Mouse (Mus musculus): ENCODE measurements around the gene Ccr10.

Ccr10 gene

GRCm38 (mm10) chr11:101187541-101187940 lies 12.3 kb upstream of the Ccr10 start:
- no peak for DNase-seq

DNA sequence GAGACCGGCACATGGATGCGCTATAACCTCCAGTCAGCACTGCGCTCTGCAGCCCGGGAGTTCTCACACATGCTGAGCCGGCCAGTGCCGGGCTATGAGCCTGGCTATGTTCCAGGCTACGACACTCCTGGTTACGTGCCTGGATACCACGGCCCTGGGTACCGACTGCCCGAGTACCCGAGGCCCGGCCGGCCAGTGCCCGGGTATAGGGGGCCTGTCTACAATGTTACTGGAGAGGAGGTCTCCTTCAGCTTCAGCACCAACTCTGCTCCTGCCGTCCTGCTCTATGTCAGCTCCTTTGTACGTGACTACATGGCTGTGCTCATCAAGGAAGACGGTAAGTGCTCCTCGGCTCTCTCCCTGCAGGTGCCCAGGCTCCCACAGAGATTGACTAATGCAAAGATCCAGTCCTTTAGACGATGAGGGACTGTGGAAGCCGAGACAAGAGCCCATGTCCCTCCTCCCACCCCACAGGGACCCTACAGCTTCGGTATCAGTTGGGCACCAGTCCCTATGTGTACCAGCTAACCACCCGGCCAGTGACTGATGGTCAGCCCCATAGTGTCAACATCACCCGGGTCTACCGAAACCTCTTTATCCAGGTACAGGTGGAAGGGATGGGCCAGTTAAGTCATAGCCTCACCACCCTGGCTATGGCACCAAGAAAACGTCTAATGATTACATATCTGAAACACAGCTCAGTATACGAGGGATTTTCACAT lies 11.4 kb upstream of the Ccr10 start:
- no peak for DNase-seq

DNA sequence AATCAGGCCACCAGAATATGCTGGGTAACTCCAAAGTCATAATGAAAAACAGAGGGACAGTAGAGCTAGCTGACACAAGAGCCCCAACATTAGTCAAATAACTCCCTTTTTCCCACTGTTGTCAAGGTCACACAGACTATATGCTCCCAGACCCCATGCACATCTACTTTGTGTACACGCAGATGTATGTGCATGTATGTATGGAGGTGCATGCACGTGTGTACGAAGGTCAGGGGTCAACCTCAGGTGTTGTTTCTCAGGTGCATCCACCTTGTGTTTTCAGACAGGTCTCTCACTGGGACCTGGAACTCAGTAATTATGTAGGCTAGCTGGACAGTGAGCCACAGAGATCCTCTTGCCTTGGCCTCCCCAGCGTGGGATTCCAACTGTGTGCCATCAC lies 10.2 kb upstream of the Ccr10 start:
- no peak for DNase-seq

DNA sequence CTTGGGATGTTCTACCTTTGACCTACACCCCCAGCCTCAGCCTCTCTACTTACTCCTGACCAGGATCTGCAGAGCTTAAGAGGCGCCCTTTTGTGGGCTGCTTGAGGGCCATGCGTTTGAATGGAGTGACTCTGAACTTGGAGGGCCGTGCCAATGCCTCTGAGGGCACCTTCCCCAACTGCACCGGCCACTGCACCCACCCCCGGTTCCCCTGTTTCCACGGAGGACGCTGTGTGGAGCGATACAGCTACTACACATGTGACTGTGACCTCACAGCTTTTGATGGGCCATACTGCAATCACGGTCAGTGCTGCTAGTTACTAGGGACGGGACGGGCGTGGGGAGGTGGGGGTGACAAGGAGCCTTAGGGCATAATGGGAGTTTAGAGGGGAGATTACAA lies 9.7 kb upstream of the Ccr10 start:
- DNase-seq, result no peak

- no peak for DNase-seq
These were observed 7.7 kb upstream of the Ccr10 start for GRCm38 (mm10) chr11:101182771-101183517.

DNA sequence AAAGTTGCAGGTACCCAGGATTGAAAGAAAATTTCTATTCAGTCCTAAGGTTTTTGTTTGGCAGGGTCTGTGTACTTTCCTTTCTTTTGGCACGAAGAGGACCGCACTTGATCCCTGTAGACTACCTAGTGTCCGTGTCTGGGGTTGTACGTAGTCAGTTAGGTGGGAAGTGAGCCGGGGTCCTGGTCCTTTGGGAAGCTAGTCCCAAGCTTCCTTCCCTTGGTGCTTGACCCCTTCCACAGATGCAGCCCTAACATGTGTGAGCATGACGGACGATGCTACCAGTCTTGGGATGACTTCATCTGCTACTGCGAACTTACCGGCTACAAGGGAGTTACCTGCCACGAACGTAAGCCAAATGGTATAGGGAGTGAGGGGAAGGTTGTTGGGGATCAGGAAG lies 6.7 kb upstream of the Ccr10 start:
- DNase-seq, result no peak

DNA sequence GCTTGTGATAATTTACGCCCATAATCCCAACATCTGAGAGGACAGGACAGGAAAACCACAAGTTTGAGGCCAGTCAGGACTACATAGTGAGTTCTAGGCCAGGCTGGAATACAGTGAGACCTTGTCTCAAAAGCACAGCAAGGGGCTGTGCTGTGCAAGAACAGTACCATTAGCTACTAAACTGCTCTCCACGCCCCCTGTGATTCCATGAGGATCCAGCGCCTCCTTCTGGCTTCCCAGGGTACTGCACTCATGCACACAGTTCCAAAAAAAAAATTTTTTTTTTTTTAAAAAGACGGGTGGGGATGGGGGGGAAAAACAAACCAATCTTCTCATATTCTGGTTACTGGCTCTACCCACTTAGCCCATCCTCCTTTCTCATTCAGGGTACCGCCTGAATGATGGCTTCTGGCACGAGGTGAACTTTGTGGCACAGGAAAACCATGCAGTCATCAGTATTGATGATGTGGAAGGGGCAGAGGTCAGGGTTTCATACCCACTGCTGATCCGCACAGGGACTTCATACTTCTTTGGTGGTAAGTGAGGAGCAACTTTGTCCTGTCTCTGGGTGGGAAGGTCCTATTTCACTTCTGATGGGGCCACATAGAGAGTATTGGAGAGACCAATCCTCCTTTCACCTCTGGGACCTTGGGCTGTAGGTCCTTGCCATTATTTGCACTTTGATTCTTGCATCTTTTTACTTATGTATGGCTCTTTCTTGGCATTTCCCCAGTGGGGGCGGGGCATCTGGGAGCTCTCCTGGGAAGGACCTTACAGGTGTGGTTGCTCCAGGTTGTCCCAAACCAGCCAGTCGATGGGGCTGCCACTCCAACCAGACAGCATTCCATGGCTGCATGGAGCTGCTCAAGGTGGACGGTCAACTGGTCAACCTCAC lies 5.8 kb upstream of the Ccr10 start:
- DNase-seq, result peak; percentile 59

GRCm38 (mm10) chr11:101180261-101180660 lies 5.0 kb upstream of the Ccr10 start:
- no peak for DNase-seq

- no peak for DNase-seq
These were observed 4.1 kb upstream of the Ccr10 start for GRCm38 (mm10) chr11:101179306-101179705.

DNA sequence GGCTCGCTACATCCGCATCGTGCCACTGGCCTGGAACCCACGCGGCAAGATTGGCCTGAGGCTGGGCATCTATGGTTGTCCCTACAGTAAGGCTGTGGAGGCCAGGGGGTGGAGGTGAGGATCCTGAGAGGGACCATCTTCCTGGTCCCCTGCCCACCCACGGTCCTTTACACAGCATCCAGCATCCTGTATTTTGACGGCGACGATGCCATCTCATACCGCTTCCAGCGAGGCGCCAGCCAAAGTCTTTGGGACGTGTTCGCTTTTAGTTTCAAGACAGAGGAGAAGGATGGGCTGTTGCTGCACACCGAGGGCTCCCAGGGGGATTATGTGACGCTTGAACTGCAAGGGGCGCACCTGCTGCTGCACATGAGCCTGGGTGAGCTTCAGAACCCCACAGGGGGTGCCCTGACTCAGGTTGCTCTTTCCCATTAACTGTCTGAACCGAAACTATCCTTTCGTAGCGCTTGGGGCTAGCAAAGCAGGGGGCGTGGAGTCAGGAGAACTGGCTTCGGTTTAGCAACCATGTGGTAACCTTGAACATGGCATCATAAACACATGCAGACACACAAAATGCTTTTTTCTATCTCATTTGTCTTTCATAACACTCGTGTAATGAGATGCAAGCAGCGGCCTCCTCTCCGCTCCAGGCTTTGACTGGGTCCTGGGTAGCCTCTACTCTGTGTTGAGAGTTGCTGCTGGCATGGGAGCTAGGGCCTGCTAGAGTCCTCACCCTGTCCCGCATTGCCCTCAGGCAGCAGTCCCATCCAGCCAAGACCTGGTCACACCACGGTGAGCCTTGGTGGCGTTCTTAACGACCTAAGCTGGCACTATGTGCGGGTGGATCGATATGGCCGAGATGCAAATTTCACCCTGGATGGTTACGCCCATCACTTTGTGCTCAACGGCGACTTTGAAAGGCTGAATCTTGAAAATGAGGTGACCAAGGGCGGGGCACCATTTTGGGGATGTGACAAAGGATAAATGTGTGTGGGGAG lies 3.1 kb upstream of the Ccr10 start:
- DNase-seq, result no peak

- peak; percentile 61 for DNase-seq
These were observed 1.9 kb upstream of the Ccr10 start for GRCm38 (mm10) chr11:101176933-101177773.

DNA sequence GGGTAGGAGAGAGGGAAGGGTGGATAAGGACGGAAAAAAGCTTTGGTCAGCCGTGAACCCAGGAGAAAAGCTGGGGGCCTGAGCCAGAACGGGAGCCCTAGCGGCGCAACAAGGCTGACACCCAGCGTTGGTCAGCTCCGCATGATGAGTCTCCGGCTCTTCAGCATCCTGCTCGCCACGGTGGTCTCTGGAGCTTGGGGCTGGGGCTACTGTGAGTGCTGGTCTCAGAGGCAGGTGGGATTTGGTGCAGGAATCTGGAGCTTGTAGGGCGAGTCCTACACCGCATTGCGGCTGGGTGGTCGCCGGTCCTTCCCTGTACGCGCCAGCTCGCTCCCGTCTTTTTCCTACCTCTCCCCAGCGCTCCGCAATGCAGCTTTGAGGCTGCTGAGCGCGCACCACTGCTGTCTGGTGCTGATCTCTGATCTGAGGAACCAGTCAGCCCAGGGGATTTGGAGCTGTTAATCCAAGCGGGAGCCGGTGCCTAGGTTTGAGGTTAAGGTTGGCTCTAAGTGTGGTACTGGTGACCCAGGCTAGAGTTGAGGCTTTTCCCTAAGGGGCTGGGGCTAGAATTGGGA lies 961 bp upstream of the Ccr10 start:
- DNase-seq, result no peak

GRCm38 (mm10) chr11:101175636-101176116 lies 433 bp upstream of the Ccr10 start:
- no peak for DNase-seq

- no peak for DNase-seq
These were observed 876 bp downstream of the Ccr10 start for GRCm38 (mm10) chr11:101174389-101174745.

- DNase-seq, result peak; percentile 84
These were observed 1.4 kb downstream of the Ccr10 start for GRCm38 (mm10) chr11:101173631-101174388.

GRCm38 (mm10) chr11:101173112-101173511 lies 2.1 kb downstream of the Ccr10 start:
- DNase-seq, result peak; percentile 86

- DNase-seq, result no peak
These were observed 2.8 kb downstream of the Ccr10 start for GRCm38 (mm10) chr11:101172434-101172815.

DNA sequence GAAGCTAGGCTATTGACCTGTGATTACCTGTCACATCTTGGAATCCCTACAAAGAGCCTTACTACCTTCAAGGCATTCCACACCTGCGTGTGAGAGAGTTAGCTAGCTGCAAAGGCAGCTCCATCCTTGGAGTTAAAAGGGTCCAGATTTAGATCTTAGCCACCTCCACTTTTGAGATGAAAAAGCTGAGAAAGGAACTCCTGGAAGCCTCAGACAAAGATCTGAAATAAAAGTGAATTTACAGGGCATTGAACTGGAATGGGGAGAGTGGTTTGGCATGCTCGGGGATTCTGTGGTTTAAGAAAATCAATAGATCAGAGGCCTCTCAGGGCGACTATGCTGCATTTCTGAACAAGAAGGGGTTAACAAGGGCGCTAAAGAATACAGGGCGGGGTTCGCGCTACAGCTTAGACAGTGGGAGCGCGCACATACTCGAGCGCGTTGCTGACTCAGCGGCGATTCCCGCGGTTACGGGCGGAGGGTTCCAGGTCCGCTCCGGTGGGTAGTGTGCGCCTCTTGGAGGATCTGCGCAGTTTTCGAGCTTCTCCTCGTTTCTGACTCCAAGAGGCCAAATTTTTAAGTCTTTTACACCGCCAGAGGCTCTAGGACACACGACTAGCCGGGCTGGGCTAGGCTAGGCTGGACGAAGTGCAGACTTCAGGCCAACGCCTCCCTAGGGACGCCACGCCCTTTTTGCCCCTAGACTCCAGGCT lies 3.4 kb downstream of the Ccr10 start:
- DNase-seq, result peak; percentile 68
